Mouse (Mus musculus) C2C12 (cell line): Measurements from ENCODE around the gene Arl15.

ENCODE experiments used
- CTCF ChIP-seq: IDR thresholded peaks from one replicate; pipeline ENCODE4 v1.5.1; 2011; ENCODE audit not compliant: control insufficient read depth, insufficient read depth, insufficient read length
- MAX ChIP-seq: IDR thresholded peaks from one replicate; pipeline ENCODE4 v1.6.1; 2011; ENCODE audit warnings: mild to moderate bottlenecking, control low read depth
- USF1 ChIP-seq: IDR thresholded peaks from one replicate; pipeline ENCODE4 v1.6.1; 2011; ENCODE audit warnings: low read depth, mild to moderate bottlenecking, control low read depth, moderate library complexity

DNA sequence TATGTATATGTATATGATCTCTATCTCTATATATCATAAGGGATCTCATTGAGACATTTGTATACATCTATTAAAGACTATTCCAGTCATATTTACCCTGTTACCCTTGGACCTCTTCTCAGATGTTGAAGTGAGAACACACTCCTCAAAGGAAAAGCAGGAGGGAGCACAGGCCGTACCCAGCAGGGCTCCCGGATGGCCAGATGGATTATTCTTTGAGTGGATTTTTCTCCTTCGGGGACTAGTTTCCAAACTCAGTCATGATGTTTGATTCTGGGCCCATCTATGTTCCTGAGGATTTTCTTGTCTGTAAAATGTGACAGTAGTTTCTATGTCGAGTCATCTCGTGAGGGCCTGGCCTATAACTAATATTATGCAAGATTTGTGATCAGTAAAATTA, 142.9 kb downstream of the Arl15 start:
- no peak for TF ChIP-seq CTCF
- TF ChIP-seq MAX, result no peak
- no peak for TF ChIP-seq USF1
